Mouse (Mus musculus) C2C12 (cell line): ENCODE data around the gene Gmeb1.

ENCODE experiments used
- CEBPB ChIP-seq: IDR thresholded peaks from one replicate; pipeline ENCODE4 v1.6.1; 2011; ENCODE audit warnings: low read depth, mild to moderate bottlenecking, control low read depth, moderate library complexity
- CTCF ChIP-seq: IDR thresholded peaks from one replicate; pipeline ENCODE4 v1.5.1; 2011; ENCODE audit not compliant: control insufficient read depth, insufficient read depth, insufficient read length
- MAX ChIP-seq: IDR thresholded peaks from one replicate; pipeline ENCODE4 v1.6.1; 2011; ENCODE audit warnings: mild to moderate bottlenecking, control low read depth
- MYOD1 ChIP-seq: IDR thresholded peaks from one replicate; pipeline ENCODE4 v1.6.1; 2011; ENCODE audit warnings: low read depth; ENCODE audit not compliant: control insufficient read depth, insufficient read length
- USF1 ChIP-seq: IDR thresholded peaks from one replicate; pipeline ENCODE4 v1.6.1; 2011; ENCODE audit warnings: low read depth, mild to moderate bottlenecking, control low read depth, moderate library complexity

- TF ChIP-seq USF1 (no peak), CTCF (no peak), MAX (no peak), MYOD1 (no peak), CEBPB (no peak)
Measured at GRCm38 (mm10) chr4:132305276-132305675, 43.9 kb upstream of the Gmeb1 start.
